Mouse (Mus musculus): ENCODE data around the gene Lrrc8b. TPM values are rescaled to one million over a fixed set of nuclear protein-coding genes. Genes with fewer than 3 reads are reported as not detected.

Gene Lrrc8b
- polyA plus RNA-seq, 1 experiment from 2014 or later, result 13.3 TPM

GRCm38 (mm10) chr5:105465550-105465949 lies 50.0 kb downstream of the Lrrc8b start:
- Histone ChIP-seq H3K4me3 (ENCODE audit: low read depth, low read length) (no peak overlapping the region), H3K4me1 (ENCODE audit: control insufficient read depth, insufficient read depth, low read length) (no peaks in the 10 kb centered on the region), H3K4me2 (no peak overlapping the region), H3K9ac (ENCODE audit: low read length) (no peak overlapping the region), H3K27me3 (ENCODE audit: control insufficient read depth, insufficient read depth, low read length) (no peaks in the 10 kb centered on the region), H3K27ac (ENCODE audit: low read depth, low read length) (no peak overlapping the region), H3K36me3 (ENCODE audit: control insufficient read depth, insufficient read depth, low read length) (no peaks in the 10 kb centered on the region), H3K9me3 (ENCODE audit: control insufficient read depth, low read length) (no peaks in the 10 kb centered on the region)
- WGBS, result 92% methylated on average over 8 of the region's 8 CpGs
- ATAC-seq (ENCODE audit: low FRiP score), result no peak
- DNase-seq (ENCODE audit: low spot score, missing footprints), result no peak

- WGBS, result 93% methylated on average over 7 of the region's 7 CpGs
- no peaks in the 10 kb centered on the region for H3K27me3 ChIP-seq (ENCODE audit: control insufficient read depth, insufficient read depth, low read length)
- H3K4me1 ChIP-seq (ENCODE audit: control insufficient read depth, insufficient read depth, low read length), result no peaks in the 10 kb centered on the region
- DNase-seq (ENCODE audit: low spot score, missing footprints) (peak; percentile 75), ATAC-seq (ENCODE audit: low FRiP score) (no peak)
- 0 out of 2 replicates have a peak, but pooled peaks cover 2% of the 10 kb centered on the region for H3K36me3 ChIP-seq (ENCODE audit: control insufficient read depth, insufficient read depth, low read length)
- no peak overlapping the region for H3K9ac ChIP-seq (ENCODE audit: low read length)
- no peak overlapping the region for H3K4me3 ChIP-seq (ENCODE audit: low read depth, low read length)
- no peaks in the 10 kb centered on the region for H3K9me3 ChIP-seq (ENCODE audit: control insufficient read depth, low read length)
- H3K27ac ChIP-seq (ENCODE audit: low read depth, low read length), result no peak overlapping the region
- H3K4me2 ChIP-seq, result no peak overlapping the region
Measured at GRCm38 (mm10) chr5:105466471-105466902, 50.9 kb downstream of the Lrrc8b start.

- Histone ChIP-seq H3K27me3 (ENCODE audit: control insufficient read depth, insufficient read depth, low read length) (no peaks in the 10 kb centered on the region), H3K9me3 (ENCODE audit: control insufficient read depth, low read length) (no peaks in the 10 kb centered on the region), H3K27ac (ENCODE audit: low read depth, low read length) (peak overlapping the region; percentile 25; the same call in 1 of the 2 replicates), H3K4me1 (ENCODE audit: control insufficient read depth, insufficient read depth, low read length) (no peaks in the 10 kb centered on the region), H3K4me3 (ENCODE audit: low read depth, low read length) (no peak overlapping the region), H3K9ac (ENCODE audit: low read length) (no peak overlapping the region), H3K36me3 (ENCODE audit: control insufficient read depth, insufficient read depth, low read length) (0 out of 2 replicates have a peak, but pooled peaks cover 2% of the 10 kb centered on the region), H3K4me2 (no peak overlapping the region)
- 67% methylated on average over 10 of the region's 10 CpGs for WGBS
- ATAC-seq (ENCODE audit: low FRiP score), result no peak
- DNase-seq (ENCODE audit: low spot score, missing footprints), result no peak
Measured at GRCm38 (mm10) chr5:105467271-105467670, 51.7 kb downstream of the Lrrc8b start.

GRCm38 (mm10) chr5:105472983-105473705 lies 57.6 kb downstream of the Lrrc8b start:
- WGBS, result 79% methylated on average over 5 of the region's 5 CpGs
- no peaks in the 10 kb centered on the region for H3K27me3 ChIP-seq (ENCODE audit: control insufficient read depth, insufficient read depth, low read length)
- no peak overlapping the region for H3K4me2 ChIP-seq
- 0 out of 2 replicates have a peak, but pooled peaks cover 2% of the 10 kb centered on the region for H3K36me3 ChIP-seq (ENCODE audit: control insufficient read depth, insufficient read depth, low read length)
- no peak for DNase-seq (ENCODE audit: low spot score, missing footprints)
- no peak overlapping the region for H3K27ac ChIP-seq (ENCODE audit: low read depth, low read length)
- no peak overlapping the region for H3K9ac ChIP-seq (ENCODE audit: low read length)
- H3K9me3 ChIP-seq (ENCODE audit: control insufficient read depth, low read length), result no peaks in the 10 kb centered on the region
- H3K4me1 ChIP-seq (ENCODE audit: control insufficient read depth, insufficient read depth, low read length), result no peaks in the 10 kb centered on the region
- H3K4me3 ChIP-seq (ENCODE audit: low read depth, low read length), result no peak overlapping the region
- ATAC-seq (ENCODE audit: low FRiP score), result no peak

GRCm38 (mm10) chr5:105477527-105477926 lies 62.0 kb downstream of the Lrrc8b start:
- DNase-seq (ENCODE audit: low spot score, missing footprints), result no peak
- H3K27ac ChIP-seq (ENCODE audit: low read depth, low read length), result no peak overlapping the region
- no peak overlapping the region for H3K4me2 ChIP-seq
- H3K27me3 ChIP-seq (ENCODE audit: control insufficient read depth, insufficient read depth, low read length), result no peaks in the 10 kb centered on the region
- no peak overlapping the region for H3K4me3 ChIP-seq (ENCODE audit: low read depth, low read length)
- no peak for ATAC-seq (ENCODE audit: low FRiP score)
- H3K4me1 ChIP-seq (ENCODE audit: control insufficient read depth, insufficient read depth, low read length), result no peaks in the 10 kb centered on the region
- H3K9ac ChIP-seq (ENCODE audit: low read length), result no peak overlapping the region
- no peaks in the 10 kb centered on the region for H3K9me3 ChIP-seq (ENCODE audit: control insufficient read depth, low read length)
- 88% methylated on average over 9 of the region's 9 CpGs for WGBS
- peaks cover 13% of the 10 kb centered on the region for H3K36me3 ChIP-seq (ENCODE audit: control insufficient read depth, insufficient read depth, low read length)

GRCm38 (mm10) chr5:105479673-105480072 lies 64.1 kb downstream of the Lrrc8b start:
- ATAC-seq (ENCODE audit: low FRiP score) (no peak), DNase-seq (ENCODE audit: low spot score, missing footprints) (no peak)
- Histone ChIP-seq H3K36me3 (ENCODE audit: control insufficient read depth, insufficient read depth, low read length) (peaks cover 13% of the 10 kb centered on the region), H3K4me3 (ENCODE audit: low read depth, low read length) (no peak overlapping the region), H3K9me3 (ENCODE audit: control insufficient read depth, low read length) (no peaks in the 10 kb centered on the region), H3K4me2 (no peak overlapping the region), H3K27me3 (ENCODE audit: control insufficient read depth, insufficient read depth, low read length) (no peaks in the 10 kb centered on the region), H3K9ac (ENCODE audit: low read length) (no peak overlapping the region), H3K27ac (ENCODE audit: low read depth, low read length) (no peak overlapping the region), H3K4me1 (ENCODE audit: control insufficient read depth, insufficient read depth, low read length) (no peaks in the 10 kb centered on the region)
- WGBS, result 92% methylated on average over 13 of the region's 13 CpGs

GRCm38 (mm10) chr5:105480561-105480960 lies 65.0 kb downstream of the Lrrc8b start:
- DNase-seq (ENCODE audit: low spot score, missing footprints) (no peak), ATAC-seq (ENCODE audit: low FRiP score) (no peak)
- Histone ChIP-seq H3K4me1 (ENCODE audit: control insufficient read depth, insufficient read depth, low read length) (no peaks in the 10 kb centered on the region), H3K9ac (ENCODE audit: low read length) (no peak overlapping the region), H3K27ac (ENCODE audit: low read depth, low read length) (no peak overlapping the region), H3K4me3 (ENCODE audit: low read depth, low read length) (no peak overlapping the region), H3K36me3 (ENCODE audit: control insufficient read depth, insufficient read depth, low read length) (peaks cover 13% of the 10 kb centered on the region), H3K9me3 (ENCODE audit: control insufficient read depth, low read length) (no peaks in the 10 kb centered on the region), H3K4me2 (no peak overlapping the region), H3K27me3 (ENCODE audit: control insufficient read depth, insufficient read depth, low read length) (no peaks in the 10 kb centered on the region)
- WGBS, result 96% methylated on average over 17 of the region's 17 CpGs

GRCm38 (mm10) chr5:105483632-105484031 lies 68.1 kb downstream of the Lrrc8b start:
- H3K36me3 ChIP-seq (ENCODE audit: control insufficient read depth, insufficient read depth, low read length), result peaks cover 13% of the 10 kb centered on the region
- H3K27ac ChIP-seq (ENCODE audit: low read depth, low read length), result no peak overlapping the region
- H3K4me1 ChIP-seq (ENCODE audit: control insufficient read depth, insufficient read depth, low read length), result no peaks in the 10 kb centered on the region
- WGBS, result 100% methylated on average over 2 of the region's 2 CpGs
- ATAC-seq (ENCODE audit: low FRiP score) (no peak), DNase-seq (ENCODE audit: low spot score, missing footprints) (no peak)
- H3K4me2 ChIP-seq, result no peak overlapping the region
- H3K4me3 ChIP-seq (ENCODE audit: low read depth, low read length), result no peak overlapping the region
- H3K9ac ChIP-seq (ENCODE audit: low read length), result no peak overlapping the region
- H3K27me3 ChIP-seq (ENCODE audit: control insufficient read depth, insufficient read depth, low read length), result no peaks in the 10 kb centered on the region
- H3K9me3 ChIP-seq (ENCODE audit: control insufficient read depth, low read length), result no peaks in the 10 kb centered on the region

GRCm38 (mm10) chr5:105484247-105484646 lies 68.7 kb downstream of the Lrrc8b start:
- H3K4me1 ChIP-seq (ENCODE audit: control insufficient read depth, insufficient read depth, low read length), result no peaks in the 10 kb centered on the region
- DNase-seq (ENCODE audit: low spot score, missing footprints), result no peak
- over 99% methylated on average over 6 of the region's 6 CpGs for WGBS
- H3K4me2 ChIP-seq, result no peak overlapping the region
- no peak overlapping the region for H3K27ac ChIP-seq (ENCODE audit: low read depth, low read length)
- no peaks in the 10 kb centered on the region for H3K27me3 ChIP-seq (ENCODE audit: control insufficient read depth, insufficient read depth, low read length)
- H3K36me3 ChIP-seq (ENCODE audit: control insufficient read depth, insufficient read depth, low read length), result peaks cover 13% of the 10 kb centered on the region
- no peaks in the 10 kb centered on the region for H3K9me3 ChIP-seq (ENCODE audit: control insufficient read depth, low read length)
- no peak overlapping the region for H3K4me3 ChIP-seq (ENCODE audit: low read depth, low read length)
- ATAC-seq (ENCODE audit: low FRiP score), result no peak
- no peak overlapping the region for H3K9ac ChIP-seq (ENCODE audit: low read length)
